ENCODE assay signal across 7 mouse cellular contexts in the genomic region with DNA sequence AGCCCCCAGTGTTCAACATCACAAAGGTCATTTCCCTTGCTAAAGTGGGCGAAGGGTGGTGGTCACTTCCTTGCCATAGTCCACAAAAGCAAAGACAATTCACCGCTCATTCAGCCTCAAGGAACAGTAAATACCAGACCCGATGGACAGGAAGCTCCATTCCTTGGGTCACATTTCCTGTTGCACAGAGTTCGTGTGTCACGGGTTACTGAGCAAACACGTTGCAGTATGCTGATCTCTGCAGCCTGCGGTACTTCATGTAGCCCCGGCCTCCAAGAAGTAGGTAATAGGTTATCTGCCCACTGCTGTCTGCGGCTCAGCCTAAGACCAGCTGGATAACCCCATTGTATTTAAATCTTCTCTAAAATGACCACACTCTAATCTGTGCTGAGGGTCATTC.
A peak's percentile ranks its signal among the peaks of the same experiment; 100 is the strongest.
DNase-seq lines count a peak whose midpoint lies in the region; ATAC-seq and TF ChIP-seq lines count a peak whose summit lies in the region.

No protein-coding gene starts in this region.

- TF ChIP-seq EP300 in heart, postnatal 0 days (IDR thresholded peaks at IDR 0.05; ENCODE audit: low read depth) = peak; percentile 78

- H3K4me2 ChIP-seq in heart, postnatal 0 days (ENCODE audit: low read depth, low read length) = no peak overlapping the region
- no peak overlapping the region for H3K4me2 ChIP-seq in hindbrain, embryonic 11.5 days (replicated peaks; ENCODE audit: low read depth, low read length)

- no peak for TF ChIP-seq CTCF in heart, postnatal 0 days (IDR thresholded peaks at IDR 0.05; ENCODE audit: low read depth)

- 37% methylated on average over 9 of the region's 9 CpGs for WGBS in heart, postnatal 0 days
- WGBS in hindbrain, embryonic 11.5 days = 71% methylated on average over 9 of the region's 9 CpGs

- no peak overlapping the region for H3K4me3 ChIP-seq in heart, postnatal 0 days (ENCODE audit: low read depth, low read length)
- peak overlapping the region; percentile 13 for H3K4me3 ChIP-seq in megakaryocyte, embryonic 14.5 days (replicated peaks)
- H3K4me3 ChIP-seq in hindbrain, embryonic 11.5 days (ENCODE audit: low read depth, low read length) = no peak overlapping the region

- H3K27me3 ChIP-seq in heart, postnatal 0 days (ENCODE audit: control insufficient read depth, insufficient read depth, low read length) = no peaks in the 10 kb centered on the region
- H3K27me3 ChIP-seq in megakaryocyte, embryonic 14.5 days (replicated peaks) = no peaks in the 10 kb centered on the region
- H3K27me3 ChIP-seq in hindbrain, embryonic 11.5 days (ENCODE audit: control insufficient read depth, insufficient read depth, low read length) = no peaks in the 10 kb centered on the region

- H3K4me1 ChIP-seq in heart, postnatal 0 days (ENCODE audit: control insufficient read depth, insufficient read depth) = peaks cover 14% of the 10 kb centered on the region
- peaks cover 55% of the 10 kb centered on the region for H3K4me1 ChIP-seq in megakaryocyte, embryonic 14.5 days
- H3K4me1 ChIP-seq in hindbrain, embryonic 11.5 days (replicated peaks; ENCODE audit: control insufficient read depth, insufficient read depth, low read length) = no peaks in the 10 kb centered on the region

- H3K9ac ChIP-seq in heart, postnatal 0 days (replicated peaks; ENCODE audit: low read depth, low read length) = no peak overlapping the region
- no peak overlapping the region for H3K9ac ChIP-seq in hindbrain, embryonic 11.5 days (ENCODE audit: low read depth, low read length)

- no peaks in the 10 kb centered on the region for H3K9me3 ChIP-seq in heart, postnatal 0 days (replicated peaks; ENCODE audit: control insufficient read depth, low read length)
- H3K9me3 ChIP-seq in megakaryocyte, embryonic 14.5 days = no peaks in the 10 kb centered on the region
- H3K9me3 ChIP-seq in hindbrain, embryonic 11.5 days (ENCODE audit: control insufficient read depth, low read length) = no peaks in the 10 kb centered on the region

- DNase-seq in heart, postnatal 0 days (ENCODE audit: low spot score) = peak; percentile 62
- peak; percentile 40 to 53 for DNase-seq in kidney, postnatal 4 days
- no peak for DNase-seq in hindbrain, embryonic 11.5 days (ENCODE audit: low spot score)
- no peak for DNase-seq in left cerebral cortex, adult 11 months (ENCODE audit: low spot score)
- no peak for DNase-seq in layer of hippocampus, postnatal 36 days

- ATAC-seq in granulocyte monocyte progenitor cell, adult 5-6 weeks (replicated peaks; ENCODE audit: poor library complexity, severe bottlenecking) = peak; percentile 65
- ATAC-seq in heart, postnatal 0 days (ENCODE audit: insufficient read depth, low read depth) = peak; percentile 85
- ATAC-seq in hindbrain, embryonic 11.5 days (ENCODE audit: low FRiP score) = no peak

- H3K36me3 ChIP-seq in heart, postnatal 0 days (replicated peaks; ENCODE audit: control insufficient read depth, insufficient read depth, low read length) = no peaks in the 10 kb centered on the region
- peaks cover 93% of the 10 kb centered on the region for H3K36me3 ChIP-seq in megakaryocyte, embryonic 14.5 days (replicated peaks; ENCODE audit: low read length)
- H3K36me3 ChIP-seq in hindbrain, embryonic 11.5 days (ENCODE audit: control insufficient read depth, insufficient read depth, low read length) = no peaks in the 10 kb centered on the region

- H3K27ac ChIP-seq in heart, postnatal 0 days (ENCODE audit: low read depth) = peak overlapping the region; percentile 65
- no peak overlapping the region for H3K27ac ChIP-seq in hindbrain, embryonic 11.5 days (ENCODE audit: low read depth, low read length)

Comparison
In these comparisons a context has a peak if more than half of its experiments do, and no peak if none do; other contexts are left out.
1. DNase-seq: peak in heart, postnatal 0 days (single experiment) and kidney, postnatal 4 days (2 of 2); none in hindbrain, embryonic 11.5 days (single experiment), left cerebral cortex, adult 11 months (single experiment) and layer of hippocampus, postnatal 36 days (0 of 2).